Mouse (Mus musculus): ENCODE data around the gene I830077J02Rik.
"Not testable (repeated sequence)": the region's sequence is repeated elsewhere in the genome, so short reads cannot be mapped to it uniquely, and the experiment has no call there.

The I830077J02Rik gene

DNA sequence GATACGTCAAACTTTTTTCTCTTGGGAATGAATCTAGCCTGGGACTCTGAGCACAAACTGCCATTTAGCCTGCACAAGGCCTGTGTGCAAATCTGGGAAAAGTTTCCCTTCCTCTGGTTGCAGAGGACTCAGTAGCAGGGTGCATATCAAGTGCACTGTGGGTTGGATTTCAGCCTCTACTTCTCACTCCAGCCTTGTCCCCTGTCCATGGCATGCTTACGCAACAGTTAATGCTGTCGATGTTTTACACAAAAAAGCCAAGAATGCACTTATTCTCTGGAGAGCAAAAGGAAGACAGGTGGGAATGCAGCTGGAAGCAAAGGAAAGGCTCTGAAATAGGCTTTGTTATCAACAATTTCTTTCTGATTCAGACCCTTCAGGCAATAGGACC is 14.1 kb downstream of the I830077J02Rik start:
- no peak for DNase-seq (ENCODE audit: low read depth, low spot score)

DNA sequence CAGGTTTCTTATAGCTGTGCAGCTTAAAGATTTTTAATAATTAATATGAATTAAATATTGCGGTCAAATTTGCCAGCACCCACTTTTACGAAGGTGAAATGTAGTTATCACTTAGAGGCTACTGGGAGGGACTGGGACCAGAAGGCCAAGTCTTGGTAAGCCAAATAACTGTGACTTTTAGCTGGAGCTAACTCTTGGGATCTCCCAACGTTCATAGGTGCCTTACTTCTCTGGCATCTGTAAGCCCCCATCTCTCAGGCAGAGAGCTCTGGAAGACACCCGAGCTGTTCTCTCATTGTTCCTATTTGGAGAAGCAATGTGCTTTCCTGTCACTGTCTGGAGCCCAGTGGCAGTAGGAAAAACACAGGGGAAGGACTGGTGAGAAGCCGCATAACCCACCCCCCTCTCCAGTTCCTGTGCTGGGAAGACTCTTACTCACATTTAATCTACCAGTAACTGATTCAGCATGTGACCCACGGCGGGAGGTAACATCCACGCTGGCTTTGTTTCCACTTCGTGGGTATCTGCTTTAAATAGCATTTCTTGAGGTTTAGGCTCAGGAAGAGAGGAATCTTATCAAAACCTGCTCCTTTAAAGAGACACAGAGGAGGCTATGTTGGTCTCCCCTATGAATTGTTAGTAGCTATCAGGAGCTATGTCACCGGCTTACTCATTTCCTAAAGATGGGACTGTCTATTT is 14.7 kb downstream of the I830077J02Rik start:
- no peak for DNase-seq (ENCODE audit: low read depth, low spot score)

DNA sequence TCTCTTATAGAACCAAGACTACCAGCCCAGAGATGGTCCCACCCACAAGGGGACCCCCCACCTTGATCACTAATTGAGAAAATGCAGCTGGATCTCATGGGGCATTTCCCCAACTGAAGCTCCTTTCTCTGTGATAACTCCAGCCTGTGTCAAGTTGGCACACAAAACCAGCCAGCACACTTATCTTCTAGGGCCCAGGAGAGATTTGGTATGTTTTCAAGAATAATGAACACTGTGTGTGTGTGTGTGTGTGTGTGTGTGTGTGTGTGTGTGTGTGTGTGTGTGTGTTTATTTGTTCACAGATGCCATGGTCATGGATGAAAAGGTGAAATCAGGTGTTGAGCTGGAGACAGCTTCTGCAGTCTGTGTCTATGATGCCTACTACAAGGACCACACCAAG is 16.0 kb downstream of the I830077J02Rik start:
- DNase-seq (ENCODE audit: low read depth, low spot score), result not testable (repeated sequence)

DNA sequence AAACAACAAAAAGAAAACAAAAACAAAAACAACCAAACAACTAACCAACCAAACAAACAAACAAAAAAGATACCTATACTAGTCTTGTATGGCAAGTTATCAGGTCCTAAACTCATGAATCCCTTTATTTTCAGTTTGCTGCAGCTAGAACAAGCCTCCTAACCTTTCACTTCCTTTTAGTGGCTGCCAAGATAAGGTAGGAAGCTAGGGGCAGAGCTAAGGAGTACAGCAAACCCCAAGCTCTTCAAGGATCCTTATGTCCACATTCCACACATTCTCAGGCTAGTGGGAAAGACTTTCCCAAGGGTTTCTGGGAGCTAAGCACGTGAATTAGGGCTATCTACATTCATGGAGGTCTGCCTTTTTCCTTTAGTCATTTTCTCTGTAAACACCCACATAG is 17.2 kb downstream of the I830077J02Rik start:
- DNase-seq (ENCODE audit: low read depth, low spot score), result no peak

DNA sequence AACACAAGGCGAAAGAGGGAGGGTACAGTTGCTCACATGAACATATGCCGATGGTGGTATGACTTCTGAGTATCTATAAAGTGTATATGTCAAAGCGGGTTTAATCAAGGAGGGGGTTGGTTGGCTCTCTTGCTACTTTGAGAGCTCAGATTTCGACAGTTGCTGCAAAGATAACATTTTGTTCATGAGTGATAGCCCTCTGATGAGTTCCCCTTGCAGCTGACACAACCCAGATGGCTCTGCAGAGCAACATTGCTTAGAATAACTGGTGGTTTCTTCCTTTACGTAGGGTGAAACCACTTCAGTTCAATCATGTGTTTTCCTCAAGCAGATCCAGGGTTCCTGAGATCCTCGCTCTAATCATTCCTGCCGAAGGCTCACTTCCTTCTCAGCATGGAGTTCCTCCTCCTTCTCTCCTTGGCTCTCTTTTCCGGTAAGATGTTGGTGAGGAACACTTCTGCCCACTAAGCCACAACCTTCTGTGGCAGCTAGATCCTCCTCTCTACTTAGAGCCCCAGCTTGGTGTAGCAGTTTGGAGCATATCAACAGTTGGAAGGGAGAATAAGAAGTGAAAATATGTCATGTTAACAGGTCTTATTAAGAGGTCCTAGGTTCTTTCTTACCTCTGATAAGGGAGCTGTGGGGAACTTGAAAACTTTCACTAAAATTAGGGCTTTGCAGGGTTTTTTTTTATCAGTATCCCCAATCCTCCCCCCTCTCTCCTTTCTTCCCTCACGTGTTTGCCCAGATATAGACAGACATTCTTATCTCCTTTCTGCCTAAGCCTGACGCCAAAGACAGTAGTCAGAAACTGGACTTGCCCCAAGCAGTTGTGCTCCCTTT is 18.4 kb downstream of the I830077J02Rik start:
- no peak for DNase-seq (ENCODE audit: low read depth, low spot score)

DNA sequence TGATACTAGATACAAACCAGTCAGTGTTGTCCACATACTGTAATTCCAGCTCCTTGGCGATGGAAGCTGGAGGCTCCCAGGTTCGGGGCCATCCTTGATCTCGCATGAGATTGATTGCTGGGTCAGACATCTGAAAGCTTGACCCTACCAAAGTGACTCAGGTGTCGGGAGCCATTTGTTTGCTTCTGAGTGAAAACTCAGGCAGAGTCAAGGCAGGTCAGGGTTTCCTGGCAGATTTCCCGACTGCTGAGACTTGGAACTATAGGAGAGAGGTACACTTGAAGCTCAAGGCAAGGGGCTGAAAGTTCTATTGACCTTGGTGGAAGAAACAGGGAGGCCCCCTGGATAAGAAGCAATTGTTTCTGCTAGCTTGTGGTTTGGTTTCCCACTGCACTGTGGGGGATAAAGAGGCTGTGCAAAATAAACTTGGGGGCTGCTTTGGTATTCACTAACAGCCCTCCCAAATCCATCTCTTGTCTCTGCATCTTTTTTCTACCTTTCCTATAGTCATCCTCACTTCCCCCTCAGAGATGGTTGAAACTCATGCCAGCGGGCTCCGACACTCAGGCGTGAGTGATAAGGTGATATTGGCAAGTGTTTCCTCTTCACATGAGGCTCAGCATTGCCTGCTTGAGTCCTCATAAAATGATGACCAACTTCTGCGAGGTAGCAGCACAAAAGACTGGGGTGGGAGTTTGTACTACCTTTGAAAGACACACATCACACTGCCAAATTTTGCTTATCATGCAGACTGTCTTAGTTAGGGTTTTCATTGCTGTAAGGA is 20.2 kb downstream of the I830077J02Rik start:
- no peak for DNase-seq (ENCODE audit: low read depth, low spot score)

DNA sequence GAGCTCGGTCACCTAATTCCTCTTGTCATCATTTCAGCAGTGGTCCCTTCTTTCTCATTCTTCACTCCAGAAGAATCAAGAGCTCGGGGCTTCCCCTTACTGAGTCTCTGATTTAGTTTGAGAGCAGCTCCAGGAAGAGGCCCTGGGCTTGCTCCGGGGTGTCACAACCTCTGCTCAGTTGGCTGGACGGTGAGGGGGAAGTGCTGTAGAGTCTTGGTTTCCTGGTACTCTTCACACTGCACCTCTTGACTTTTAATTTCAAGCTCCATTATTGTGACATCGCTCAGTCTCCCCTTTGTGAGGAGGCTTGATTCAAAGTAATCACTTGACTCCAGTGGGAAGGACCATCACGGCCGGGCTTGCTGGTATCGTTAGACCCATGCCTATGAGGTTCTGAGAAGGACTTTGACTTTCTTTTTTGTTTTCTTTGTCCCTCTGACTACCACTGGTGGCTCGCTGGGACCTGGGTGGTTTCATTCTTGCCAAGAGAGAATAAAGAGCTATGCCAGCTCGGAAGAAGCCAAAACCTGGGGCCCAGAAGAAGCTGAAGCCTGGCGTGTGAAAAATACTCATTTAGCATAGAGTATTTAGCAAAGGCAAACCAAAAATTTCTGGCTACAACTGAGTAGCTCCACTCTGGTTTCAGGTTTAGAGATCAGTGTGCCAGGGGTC is 21.8 kb downstream of the I830077J02Rik start:
- no peak for DNase-seq (ENCODE audit: low read depth, low spot score)

DNA sequence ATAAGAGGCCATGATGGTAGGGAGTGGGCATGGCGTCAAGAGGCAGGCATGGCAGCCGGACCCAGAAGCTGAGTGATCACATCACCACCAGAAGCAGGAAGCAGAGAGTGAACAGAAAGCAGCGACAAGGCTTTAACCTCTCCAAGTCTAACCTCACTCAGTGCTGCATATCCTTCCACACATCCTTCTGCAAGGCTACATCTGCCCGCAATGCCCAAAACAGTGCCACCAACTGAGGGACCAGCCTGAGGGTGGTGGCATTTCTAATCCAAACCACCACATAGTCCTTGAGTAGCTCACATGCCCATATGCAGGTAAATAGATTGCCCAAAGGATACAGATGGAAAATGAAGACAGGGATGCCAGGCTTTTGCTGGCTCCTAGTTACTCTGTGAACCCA is 23.5 kb downstream of the I830077J02Rik start:
- no peak for DNase-seq (ENCODE audit: low read depth, low spot score)

DNA sequence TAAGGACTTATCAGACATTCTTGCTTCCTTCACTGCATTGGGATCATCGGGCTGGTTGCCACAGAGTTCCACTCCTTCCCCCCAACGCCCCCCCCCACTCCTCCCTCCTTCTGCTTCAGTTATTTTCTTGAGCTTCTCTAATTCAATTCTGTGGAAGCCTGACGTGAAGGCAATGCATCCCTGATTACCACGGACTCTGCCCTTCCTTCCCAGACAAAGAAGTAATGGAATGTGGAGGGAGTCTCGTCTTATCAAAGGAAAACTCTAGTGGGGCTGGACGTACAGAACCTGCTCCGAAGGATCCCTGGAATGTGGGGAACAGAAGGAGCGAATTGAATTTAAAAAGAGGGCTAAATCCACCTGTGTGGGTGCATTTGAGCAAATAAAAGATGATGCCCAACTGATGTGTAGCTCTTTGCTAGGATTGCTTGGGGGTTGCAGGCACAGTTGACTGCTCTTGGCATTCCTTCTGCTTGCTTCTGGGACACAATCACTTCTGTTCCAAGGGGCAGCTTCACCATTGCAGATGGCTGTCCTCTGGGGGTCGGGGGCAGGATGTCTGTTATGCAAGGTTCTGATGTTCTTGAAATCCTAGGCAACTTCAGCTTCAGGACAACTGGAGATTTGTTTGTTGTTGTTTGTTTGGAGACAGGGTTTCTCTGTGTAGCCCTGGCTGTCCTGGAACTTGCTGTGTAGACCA is 24.4 kb downstream of the I830077J02Rik start:
- no peak for DNase-seq (ENCODE audit: low read depth, low spot score)

DNA sequence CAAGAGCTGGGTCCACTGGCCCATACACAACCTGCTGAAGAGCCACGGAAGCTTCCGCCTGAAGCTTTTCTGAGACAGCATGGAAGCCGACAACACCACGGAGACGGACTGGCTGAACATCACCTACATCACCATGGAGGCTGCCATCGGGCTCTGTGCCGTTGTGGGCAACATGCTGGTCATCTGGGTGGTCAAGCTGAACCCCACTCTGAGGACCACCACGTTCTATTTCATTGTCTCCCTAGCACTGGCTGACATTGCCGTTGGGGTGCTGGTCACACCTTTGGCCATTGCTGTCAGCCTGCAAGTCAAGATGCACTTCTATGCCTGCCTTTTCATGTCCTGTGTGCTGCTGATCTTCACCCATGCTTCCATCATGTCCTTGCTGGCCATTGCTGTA is 27.7 kb downstream of the I830077J02Rik start:
- DNase-seq (ENCODE audit: low read depth, low spot score), result no peak

DNA sequence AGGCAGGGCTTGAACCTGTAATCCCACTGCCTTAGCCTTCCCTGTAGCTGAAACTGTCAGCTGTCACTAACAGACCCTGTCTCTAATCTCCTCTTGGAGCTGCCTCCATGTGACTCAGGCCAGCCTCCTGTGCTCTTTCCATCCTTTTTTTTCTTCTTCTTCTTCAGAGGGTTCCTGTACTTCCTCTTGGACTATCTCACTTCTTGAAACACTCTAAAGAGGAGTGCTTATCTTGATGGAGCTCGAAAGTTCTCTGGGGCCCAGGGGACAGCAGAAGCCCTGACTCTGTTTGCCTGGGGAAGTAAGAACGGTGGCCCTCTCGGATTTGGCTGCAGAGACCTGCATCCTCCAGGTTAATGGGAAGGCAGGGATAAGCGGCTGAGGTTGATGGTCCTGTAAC is 28.3 kb downstream of the I830077J02Rik start:
- no peak for DNase-seq (ENCODE audit: low read depth, low spot score)

DNA sequence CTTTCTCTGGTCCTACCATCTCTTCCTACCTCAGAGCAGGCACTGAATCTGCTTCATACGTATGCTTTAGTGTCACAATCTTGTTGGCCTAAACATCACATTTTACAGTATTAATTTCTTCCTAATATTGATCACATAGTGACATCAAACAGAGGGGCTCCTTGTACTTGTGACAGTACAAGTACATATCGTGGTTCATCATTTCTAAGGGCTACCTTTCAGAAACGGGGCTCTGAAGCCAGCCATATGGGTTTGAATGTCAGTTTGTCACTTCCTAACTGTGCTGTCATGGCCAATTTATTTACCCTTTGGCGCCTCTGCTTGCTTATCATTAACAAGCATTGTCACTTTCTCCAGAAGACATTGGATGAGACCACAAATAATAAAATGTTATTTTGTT is 31.0 kb downstream of the I830077J02Rik start:
- no peak for DNase-seq (ENCODE audit: low read depth, low spot score)

DNA sequence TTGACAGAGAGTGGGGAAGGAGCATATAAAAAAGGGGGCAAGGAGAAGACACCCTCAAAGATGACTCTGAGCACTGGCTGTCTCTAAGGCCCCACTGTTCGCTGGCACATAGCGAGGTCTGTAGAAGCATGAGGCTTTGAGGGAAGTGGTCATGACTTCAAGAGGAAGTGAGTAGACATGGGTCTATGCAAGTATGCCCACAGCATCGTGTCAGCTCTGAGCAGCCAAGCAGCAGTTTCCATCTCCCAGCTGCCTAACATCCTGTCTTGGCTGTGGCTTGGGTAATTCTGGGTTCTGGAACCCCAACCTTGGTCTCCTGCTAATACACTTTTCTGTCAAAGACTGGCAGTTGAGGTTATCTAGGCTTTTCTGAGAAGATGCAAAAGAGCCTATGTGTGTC is 31.7 kb downstream of the I830077J02Rik start:
- no peak for DNase-seq (ENCODE audit: low read depth, low spot score)

DNA sequence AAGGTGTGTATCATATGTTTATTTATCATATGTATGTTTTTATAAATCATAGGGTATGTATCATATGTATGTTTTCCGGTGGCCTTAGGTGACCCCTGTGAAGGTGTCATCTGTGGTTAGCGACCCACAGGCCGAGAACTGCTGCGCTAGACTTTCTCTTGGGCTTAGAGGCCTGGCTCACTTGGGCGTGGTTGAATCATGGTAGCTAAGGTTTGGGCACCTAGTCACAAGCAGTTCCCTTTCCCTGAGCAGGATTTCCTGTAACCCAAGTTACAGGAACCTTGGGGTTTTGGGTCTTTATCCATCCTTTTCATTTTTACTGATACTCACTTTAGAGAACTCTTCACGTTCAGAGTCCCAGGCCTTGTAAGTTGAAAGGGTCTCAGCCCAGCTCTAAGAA is 32.2 kb downstream of the I830077J02Rik start:
- no peak for DNase-seq (ENCODE audit: low read depth, low spot score)

DNA sequence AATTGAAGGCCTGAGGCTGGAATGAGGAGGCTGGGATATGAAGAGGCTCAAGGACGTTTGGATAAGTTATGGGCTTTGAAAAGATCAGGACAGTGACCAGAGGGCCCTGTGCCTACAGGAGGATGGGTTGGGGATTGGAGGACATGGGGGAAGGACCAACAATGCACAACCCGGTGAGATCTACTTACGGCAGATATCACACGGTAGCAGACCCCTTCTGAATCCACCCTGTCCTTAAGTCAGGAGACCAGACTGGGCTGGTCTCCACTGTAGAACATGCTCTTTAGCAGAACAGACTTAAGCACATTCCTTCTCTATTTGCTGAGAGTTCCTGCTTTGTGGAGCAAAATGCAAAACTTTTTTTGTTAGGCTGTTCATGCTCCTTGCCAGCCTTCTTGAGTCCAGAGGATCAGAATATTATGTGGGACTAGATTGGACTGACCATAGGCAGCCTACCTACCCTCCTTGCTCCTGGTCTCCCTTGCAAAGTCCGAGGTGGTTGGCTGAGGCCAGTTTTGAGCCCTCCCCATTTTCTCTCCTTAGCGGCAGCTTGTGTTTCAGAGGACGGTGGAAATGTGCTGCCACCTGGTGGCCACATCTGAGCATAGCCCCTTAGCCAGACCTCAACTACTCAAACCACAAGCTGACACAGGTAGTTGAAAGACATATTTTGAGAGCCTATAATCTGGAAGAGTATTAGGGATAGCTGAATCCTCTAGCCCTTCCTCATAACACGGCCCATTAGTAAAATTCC is 32.9 kb downstream of the I830077J02Rik start:
- peak; percentile 65 for DNase-seq (ENCODE audit: low read depth, low spot score)

DNA sequence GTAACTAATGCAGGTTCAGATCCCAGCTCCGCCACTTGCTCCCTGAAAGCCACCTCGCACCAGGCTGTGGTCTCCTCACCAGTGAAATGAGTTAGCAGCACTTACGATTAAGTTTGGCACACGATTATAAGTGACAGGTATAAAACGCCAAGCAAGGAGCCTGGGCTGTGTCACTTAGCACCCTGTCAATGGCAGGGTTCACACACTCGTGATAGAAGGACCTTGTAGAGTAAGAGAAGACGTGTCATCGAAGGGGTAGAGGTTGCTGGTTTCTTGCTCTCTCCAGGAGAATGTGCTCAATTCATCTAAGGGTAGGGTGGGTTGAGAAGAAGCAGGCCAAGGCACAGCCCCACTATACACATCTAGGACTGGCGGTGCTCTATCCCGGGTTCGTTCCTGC is 33.6 kb downstream of the I830077J02Rik start:
- DNase-seq (ENCODE audit: low read depth, low spot score), result no peak

DNA sequence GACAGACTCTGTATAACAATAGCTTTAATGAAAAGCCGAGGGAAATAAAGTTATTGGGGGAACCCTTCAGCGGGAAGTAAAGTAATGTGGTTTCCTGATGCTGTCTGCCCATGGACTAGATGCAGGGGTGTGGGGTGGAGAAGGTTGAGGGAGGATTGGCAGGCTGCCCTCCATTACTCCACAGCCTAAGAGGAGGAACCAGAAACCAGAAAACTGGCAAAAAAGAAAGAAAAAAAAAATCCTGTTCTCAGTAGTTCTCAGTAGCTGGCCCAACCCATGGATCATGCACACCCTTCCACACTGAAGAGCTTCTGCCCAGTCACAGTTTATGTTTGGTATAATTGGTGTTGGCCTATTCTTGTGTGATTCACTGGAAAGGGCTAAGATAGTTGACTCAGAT is 34.1 kb downstream of the I830077J02Rik start:
- no peak for DNase-seq (ENCODE audit: low read depth, low spot score)

DNA sequence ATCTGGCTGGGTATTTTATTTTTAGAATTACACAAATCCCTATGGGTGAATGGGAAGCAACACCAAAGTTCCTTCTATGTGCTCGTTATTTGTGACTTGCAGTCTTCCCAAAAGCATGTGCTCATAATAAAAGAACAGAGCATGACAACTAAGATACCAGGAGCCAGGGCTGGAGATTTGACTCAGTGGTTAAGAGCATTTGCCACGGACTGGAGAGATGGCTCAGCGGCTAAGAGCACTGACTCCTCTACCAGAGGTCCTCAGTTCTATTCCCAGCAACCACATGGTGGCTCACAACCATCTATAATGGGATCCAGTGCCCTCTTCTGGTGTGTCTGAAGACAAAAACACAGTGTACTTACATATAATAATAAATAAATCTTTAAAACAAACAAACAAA is 35.7 kb downstream of the I830077J02Rik start:
- no peak for DNase-seq (ENCODE audit: low read depth, low spot score)

DNA sequence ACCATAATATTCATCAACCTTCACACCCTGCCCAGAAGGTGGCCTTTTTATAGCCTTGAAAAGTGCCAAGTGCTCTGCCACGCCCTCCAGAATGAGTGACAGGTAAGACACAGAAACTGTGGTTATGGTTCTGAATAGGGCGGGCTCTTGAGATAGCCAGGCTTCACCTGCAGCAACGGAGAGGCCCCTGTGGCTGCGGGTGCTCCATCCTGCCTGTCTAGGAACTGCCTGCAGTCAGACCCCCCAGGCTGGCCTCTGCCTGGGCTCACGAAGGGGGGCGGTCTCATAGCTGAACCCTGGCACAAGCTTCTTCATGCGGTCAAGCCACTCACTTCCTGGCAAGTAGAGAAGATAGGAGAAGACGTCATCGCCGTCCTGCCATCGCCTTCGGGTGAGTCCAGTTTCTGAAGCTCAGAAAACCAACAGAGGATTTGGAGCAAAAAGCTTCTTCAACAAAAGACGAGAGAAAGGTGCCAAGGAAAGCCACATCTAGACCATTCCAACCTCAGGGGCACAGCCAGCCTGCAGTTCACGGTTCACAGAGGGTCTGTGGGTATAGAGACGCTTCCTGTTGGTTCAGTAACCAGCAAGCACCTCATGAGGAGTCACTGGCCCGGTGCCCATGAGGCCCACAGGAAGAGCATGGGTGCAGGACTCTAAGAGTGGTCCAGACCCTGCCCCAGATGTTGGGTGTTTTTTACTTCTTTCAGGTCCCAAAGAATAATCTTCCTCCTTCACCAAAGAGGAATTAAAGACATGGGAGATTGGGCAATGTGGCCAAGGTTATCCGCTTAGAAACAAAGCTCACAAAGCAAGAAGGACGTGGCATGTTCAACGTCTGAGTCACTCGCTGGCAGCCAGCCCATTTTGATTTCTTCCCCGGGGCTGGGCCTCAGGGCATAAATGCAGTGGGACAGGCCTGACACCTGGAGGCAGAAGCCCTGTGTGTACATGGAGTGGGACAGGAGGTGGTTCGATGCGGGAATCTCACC is 37.6 kb downstream of the I830077J02Rik start:
- DNase-seq (ENCODE audit: low read depth, low spot score), result no peak

All from telencephalon, adult 2 months (tissue).